Mouse (Mus musculus) liver, postnatal 0 days (tissue): ENCODE measurements at regions not wholly inside any gene's neighbourhood (a gene's known extent, or its start where the extent isn't known, plus 50 kb on each side); places are given as distances from the start of the nearest gene placed in this dataset.

Experiments used
- CTCF ChIP-seq: sonication (generic); IDR thresholded peaks from 2 replicates; pipeline ENCODE4 v1.5.1; 2016; ENCODE audit warnings: antibody characterized with exemption, low read depth
- EP300 ChIP-seq: IDR thresholded peaks from 2 replicates; pipeline ENCODE4 v1.6.1; 2016; ENCODE audit warnings: antibody characterized with exemption, low read depth, mild to moderate bottlenecking

- TF ChIP-seq CTCF (no peak), EP300 (no peak)
Observed at GRCm38 (mm10) chr1:80074376-80074775, 143.9 kb downstream of the Fam124b start.
